In genomic region chr1:170751797-170752196, GRCm38 (mm10) we compare ENCODE assay signal across 28 mouse cellular contexts.
DNase-seq lines count a peak whose midpoint lies in the region; ATAC-seq and TF ChIP-seq lines count a peak whose summit lies in the region.
"Had no signal": no experiment of that assay in that cellular context is flagged by ENCODE, and none has a peak within 500 bp of the region (broad histone marks: within the 10 kb centered on the region; RNA-seq: fewer than 3 reads in every experiment).

No protein-coding gene starts in this region.

- no peaks in the 10 kb centered on the region for H3K9me3 ChIP-seq in forebrain, postnatal 0 days (ENCODE audit: low read length)
- H3K9me3 ChIP-seq: embryonic facial prominence, embryonic 13.5 days; embryonic facial prominence, embryonic 15.5 days; forebrain, embryonic 10.5 days; forebrain, embryonic 12.5 days; G1E had no signal

- no peak overlapping the region for H3K27ac ChIP-seq in forebrain, postnatal 0 days (ENCODE audit: low read depth, low read length)
- H3K27ac ChIP-seq: embryonic facial prominence, embryonic 13.5 days; embryonic facial prominence, embryonic 15.5 days; forebrain, embryonic 10.5 days; forebrain, embryonic 12.5 days had no signal

- no peak for DNase-seq in frontal cortex, postnatal 14 days (ENCODE audit: low spot score in 2 of 2)
- peak; percentile 58 for DNase-seq in right cerebral cortex, adult 18-20 months
- DNase-seq in right cerebral cortex, postnatal 10 days (ENCODE audit: low spot score in 2 of 2), result no peak
- no peak for DNase-seq in forebrain, postnatal 0 days
- DNase-seq: adrenal gland, adult 8-10 months; adrenal gland, postnatal 14 days; adrenal gland, postnatal 36 days; B cell, adult 2 months; cerebellum, adult 11 months; cerebellum, adult 18-20 months; cerebellum, adult 8-10 months; cerebellum, adult 9-11 months; cerebellum, postnatal 14 days; cerebellum, postnatal 36 days; embryo, embryonic 11 days had no signal

- H3K36me3 ChIP-seq in forebrain, postnatal 0 days (ENCODE audit: insufficient read depth), result no peaks in the 10 kb centered on the region
- H3K36me3 ChIP-seq: embryonic facial prominence, embryonic 13.5 days; embryonic facial prominence, embryonic 15.5 days; forebrain, embryonic 10.5 days; forebrain, embryonic 12.5 days had no signal

- H3K4me1 ChIP-seq in forebrain, postnatal 0 days (ENCODE audit: insufficient read depth), result no peaks in the 10 kb centered on the region
- H3K4me1 ChIP-seq: embryonic facial prominence, embryonic 13.5 days; embryonic facial prominence, embryonic 15.5 days; forebrain, embryonic 10.5 days; forebrain, embryonic 12.5 days had no signal

- 91% methylated on average over 7 of the region's 7 CpGs for WGBS in forebrain, postnatal 0 days

- ATAC-seq in frontal cortex, adult (ENCODE audit: low TSS enrichment), result peak; percentile 96
- no peak for ATAC-seq in forebrain, postnatal 0 days
- ATAC-seq: activated CD4-positive, CD25-positive, alpha-beta regulatory T cell, adult 4 months; CD4-positive, CD25-positive, alpha-beta regulatory T cell, adult 4 months; forebrain, embryonic 14.5 days; forebrain, embryonic 16.5 days; Patski had no signal

- H3K9ac ChIP-seq in forebrain, postnatal 0 days, result no peak overlapping the region
- H3K9ac ChIP-seq: embryonic facial prominence, embryonic 13.5 days; embryonic facial prominence, embryonic 15.5 days; forebrain, embryonic 12.5 days had no signal

- no peak for TF ChIP-seq CTCF in forebrain, postnatal 0 days (IDR thresholded peaks at IDR 0.05; ENCODE audit: low read depth)

- H3K27me3 ChIP-seq in forebrain, postnatal 0 days (ENCODE audit: insufficient read depth, low read length), result no peaks in the 10 kb centered on the region
- H3K27me3 ChIP-seq: CH12.LX; embryonic facial prominence, embryonic 13.5 days; embryonic facial prominence, embryonic 15.5 days; forebrain, embryonic 12.5 days; Patski had no signal

- H3K4me3 ChIP-seq in forebrain, postnatal 0 days (ENCODE audit: low read depth, low read length), result no peak overlapping the region
- H3K4me3 ChIP-seq: embryonic facial prominence, embryonic 13.5 days; embryonic facial prominence, embryonic 15.5 days; erythroblast, embryonic 14.5 days; forebrain, embryonic 10.5 days; forebrain, embryonic 12.5 days had no signal

- H3K4me2 ChIP-seq in forebrain, postnatal 0 days (ENCODE audit: low read depth), result no peak overlapping the region
- H3K4me2 ChIP-seq: embryonic facial prominence, embryonic 13.5 days; embryonic facial prominence, embryonic 15.5 days; forebrain, embryonic 12.5 days had no signal
